Mouse (Mus musculus) hindbrain, embryonic 11.5 days (tissue): ENCODE data around the gene Zbtb25. TPM values are rescaled to one million over a fixed set of nuclear protein-coding genes. Genes with fewer than 3 reads are reported as not detected.

Experiments
- ATAC-seq: fragments of 200-750 bp; cut with Nextera tagmentation; 2 replicates; pipeline ENCODE4 v1.8.0; 2017; ENCODE audit warnings: mild to moderate bottlenecking, moderate TSS enrichment, moderate library complexity; ENCODE audit not compliant: low FRiP score
- DNase-seq: peaks from one replicate; pipeline ENCODE4 v3.0.0-alpha.2; 2015; ENCODE audit warnings: low spot score
- H3K27ac ChIP-seq: fragments of 300-500 bp; sonication (generic); 2 replicates; pipeline ENCODE4 v1.5.1; 2014; ENCODE audit warnings: mild to moderate bottlenecking, low read depth, low read length
- H3K27me3 ChIP-seq: fragments of 300-500 bp; sonication (generic); 2 replicates; pipeline ENCODE4 v1.6.1; 2014; ENCODE audit warnings: mild to moderate bottlenecking, low read length, moderate library complexity, mixed read lengths; ENCODE audit not compliant: control insufficient read depth, insufficient read depth
- H3K36me3 ChIP-seq: fragments of 300-500 bp; sonication (generic); 2 replicates; pipeline ENCODE4 v1.6.1; 2014; ENCODE audit warnings: mild to moderate bottlenecking, low read length, moderate library complexity, mixed read lengths; ENCODE audit not compliant: control insufficient read depth, insufficient read depth
- H3K4me1 ChIP-seq: fragments of 300-500 bp; sonication (generic); replicated peaks from 2 replicates; pipeline ENCODE4 v1.6.1; 2014; ENCODE audit warnings: low read length, mixed read lengths; ENCODE audit not compliant: control insufficient read depth, insufficient read depth
- H3K4me2 ChIP-seq: fragments of 300-500 bp; sonication (generic); replicated peaks from 2 replicates; pipeline ENCODE4 v1.6.1; 2014; ENCODE audit warnings: mild to moderate bottlenecking, low read depth, low read length
- H3K4me3 ChIP-seq: fragments of 300-500 bp; sonication (generic); 2 replicates; pipeline ENCODE4 v1.5.1; 2014; ENCODE audit warnings: low read depth, low read length
- H3K9ac ChIP-seq: fragments of 300-500 bp; sonication (generic); 2 replicates; pipeline ENCODE4 v1.6.1; 2014; ENCODE audit warnings: low read depth, low read length
- H3K9me3 ChIP-seq: fragments of 300-500 bp; sonication (generic); 2 replicates; pipeline ENCODE4 v1.6.1; 2016; ENCODE audit warnings: low read length; ENCODE audit not compliant: control insufficient read depth
- WGBS: fragments of 180-500 bp; shearing (Covaris S2); extraction: QIAGEN DNeasy Blood & Tissue Kit; methylation state at CpG from one replicate; pipeline ENCODE4 v1.1.7; 2014; 5-methylcytosine and 5-hydroxymethylcytosine counted together
- polyA plus RNA-seq: library from polyadenylated mRNA; unstranded; fragments of >200 nt; fragmentation: Nextera tagmentation; extraction: Ambion mirVana; gene quantifications from 2 replicates; pipeline ENCODE4 v1.2.1, GENCODE M21; 2014

Zbtb25 gene
- polyA plus RNA-seq, 1 experiment from 2014 or later = 19.2 TPM

- H3K27me3 ChIP-seq = no peaks in the 10 kb centered on the region
- no peaks in the 10 kb centered on the region for H3K4me1 ChIP-seq
- H3K27ac ChIP-seq = no peak overlapping the region
- no peak overlapping the region for H3K9ac ChIP-seq
- ATAC-seq (no peak), DNase-seq (no peak)
- 97% methylated on average over 10 of the region's 10 CpGs for WGBS
- H3K9me3 ChIP-seq = no peaks in the 10 kb centered on the region
- no peak overlapping the region for H3K4me3 ChIP-seq
- no peaks in the 10 kb centered on the region for H3K36me3 ChIP-seq
- no peak overlapping the region for H3K4me2 ChIP-seq
These were observed 69.0 kb downstream of the Zbtb25 start for GRCm38 (mm10) chr12:76300367-76300766.

DNA sequence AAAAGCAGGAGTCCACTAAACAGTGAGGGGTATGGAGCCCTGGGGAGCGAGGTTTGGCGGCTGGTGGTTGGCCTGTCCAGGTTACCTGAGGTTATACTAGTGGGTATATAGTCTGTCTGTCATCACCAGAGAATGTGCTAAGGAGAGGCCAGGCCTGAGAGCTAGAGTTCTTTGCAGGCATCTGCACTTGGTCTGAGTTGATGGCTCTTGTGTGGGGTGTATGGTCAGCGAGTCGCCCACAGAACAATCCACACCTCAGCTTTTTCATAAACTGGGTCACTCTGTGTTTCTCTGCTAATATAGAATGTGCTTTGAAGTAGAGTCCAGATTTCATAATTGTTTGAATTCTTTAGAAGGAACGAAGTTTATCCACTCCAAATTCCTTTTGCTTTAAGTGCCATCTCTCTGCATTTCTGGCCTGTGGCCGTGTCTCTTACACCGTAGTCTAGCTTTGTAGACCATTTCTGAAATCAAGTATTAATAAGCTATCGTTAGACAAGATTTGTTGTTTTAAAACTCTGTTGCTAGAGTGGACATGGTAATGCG lies 70.0 kb downstream of the Zbtb25 start:
- Histone ChIP-seq H3K36me3 (no peaks in the 10 kb centered on the region), H3K9me3 (no peaks in the 10 kb centered on the region), H3K4me1 (no peaks in the 10 kb centered on the region), H3K9ac (no peak overlapping the region), H3K27me3 (no peaks in the 10 kb centered on the region), H3K27ac (no peak overlapping the region), H3K4me3 (no peak overlapping the region), H3K4me2 (no peak overlapping the region)
- WGBS = 96% methylated on average over 9 of the region's 9 CpGs
- DNase-seq = no peak
- ATAC-seq = no peak

- H3K27ac ChIP-seq = no peak overlapping the region
These were observed 71.6 kb downstream of the Zbtb25 start for GRCm38 (mm10) chr12:76297830-76298229.

More at GRCm38 (mm10) chr12:76297830-76298229, 71.6 kb downstream of the Zbtb25 start:
- H3K4me2 ChIP-seq = no peak overlapping the region
- H3K4me1 ChIP-seq = no peaks in the 10 kb centered on the region
- no peaks in the 10 kb centered on the region for H3K9me3 ChIP-seq
- H3K4me3 ChIP-seq = no peak overlapping the region
- 89% methylated on average over 5 of the region's 5 CpGs for WGBS
- no peak for ATAC-seq
- H3K9ac ChIP-seq = no peak overlapping the region
- H3K27me3 ChIP-seq = no peaks in the 10 kb centered on the region
- no peaks in the 10 kb centered on the region for H3K36me3 ChIP-seq
- DNase-seq = no peak

Other genes with a start within 250 kb of the Zbtb25 start
- 0.17 and 0.26 TPM in 2 replicates for gene Esr2, start 192.3 kb downstream of the Zbtb25 start, polyA plus RNA-seq
- not detected in 2 replicates for gene Tex21, start 122.9 kb downstream of the Zbtb25 start, polyA plus RNA-seq
- gene Mthfd1, start 114.3 kb downstream of the Zbtb25 start, polyA plus RNA-seq = 49.5 and 54.4 TPM in 2 replicates
- gene Akap5, start 44.7 kb downstream of the Zbtb25 start, polyA plus RNA-seq = 4.0 and 5.4 TPM in 2 replicates
- gene Zbtb1, start 664 bp upstream of the Zbtb25 start, polyA plus RNA-seq = 8.2 and 8.3 TPM in 2 replicates
- 8.1 and 11.2 TPM in 2 replicates for gene Hspa2, start 34.6 kb upstream of the Zbtb25 start, polyA plus RNA-seq
- gene Ppp1r36, start 47.9 kb upstream of the Zbtb25 start, polyA plus RNA-seq = 1.9 and 2.3 TPM in 2 replicates
- gene Plekhg3, start 161.3 kb upstream of the Zbtb25 start, polyA plus RNA-seq = 1.9 and 2.1 TPM in 2 replicates